Mouse (Mus musculus) myocyte (in vitro differentiated cells): Measurements from ENCODE around the gene Gypa.

Experiments
- MAX ChIP-seq: IDR thresholded peaks from one replicate; pipeline ENCODE4 v1.6.1; 2011; ENCODE audit warnings: low read depth, mild to moderate bottlenecking, control low read depth
- SRF ChIP-seq: IDR thresholded peaks from one replicate; pipeline ENCODE4 v1.6.1; 2011; ENCODE audit warnings: low read depth; ENCODE audit not compliant: control insufficient read depth, insufficient read length

GRCm38 (mm10) chr8:80463450-80463917 lies 30.1 kb upstream of the Gypa start:
- TF ChIP-seq MAX (no peak), SRF (no peak)
